ENCODE assay signal across 8 mouse cellular contexts in the genomic region with DNA sequence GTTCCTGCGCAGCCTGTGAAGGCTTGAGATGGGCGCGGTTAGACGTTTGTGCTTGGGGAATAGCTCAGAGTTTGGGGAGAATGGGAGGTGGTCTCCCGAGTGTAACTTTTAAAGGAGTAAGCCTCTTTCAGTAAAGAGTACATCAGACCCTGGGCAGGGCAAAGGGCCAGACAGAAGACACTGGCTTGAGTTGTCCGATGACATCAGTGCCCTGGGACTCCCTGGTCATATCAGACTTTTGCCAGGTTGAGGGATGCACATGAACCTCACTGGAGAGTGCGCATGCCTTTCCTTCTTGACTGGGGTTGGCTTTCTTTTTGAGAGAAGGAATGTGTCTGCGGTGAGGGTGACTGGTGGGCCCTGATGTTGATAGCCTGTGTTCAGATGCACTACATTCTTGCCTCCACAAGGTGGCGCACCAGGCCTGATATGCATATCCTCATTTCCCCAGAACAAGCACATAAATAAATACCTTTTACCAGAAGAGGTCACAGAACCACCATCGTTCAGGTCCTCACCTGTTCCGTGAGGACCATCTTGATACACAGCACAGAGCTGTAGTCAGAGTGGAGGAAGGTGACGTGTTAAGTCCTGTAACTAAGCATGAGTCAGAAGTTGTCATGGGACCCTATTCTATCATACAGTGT. TPM values are rescaled to one million over a fixed set of nuclear protein-coding genes. Genes with fewer than 3 reads are reported as not detected.
DNase-seq lines count a peak whose midpoint lies in the region; ATAC-seq and TF ChIP-seq lines count a peak whose summit lies in the region.

No protein-coding gene starts in this region.

- peak; percentile 46; the same call in 1 of the 2 replicates for ATAC-seq in forebrain, embryonic 14.5 days
- ATAC-seq in megakaryocyte progenitor cell, adult 5-6 weeks (replicated peaks; ENCODE audit: poor library complexity): peak; percentile 89

- no peaks in the 10 kb centered on the region for H3K27me3 ChIP-seq in C2C12 (ENCODE audit: control insufficient read depth, insufficient read depth, insufficient read length)
- H3K27me3 ChIP-seq in forebrain, embryonic 14.5 days (replicated peaks; ENCODE audit: control insufficient read depth, insufficient read depth, low read length): no peaks in the 10 kb centered on the region
- H3K27me3 ChIP-seq in splenic B cell, adult 2 months (ENCODE audit: control insufficient read depth, insufficient read depth, low read length, poor library complexity, severe bottlenecking): no peaks in the 10 kb centered on the region

- H3K79me2 ChIP-seq in C2C12 (ENCODE audit: control insufficient read depth, insufficient read depth): no peaks in the 10 kb centered on the region

- H3ac ChIP-seq in C2C12 (ENCODE audit: control insufficient read depth, insufficient read length, low read depth): no peak overlapping the region

- H3K36me3 ChIP-seq in C2C12 (ENCODE audit: control insufficient read depth, insufficient read depth): no peaks in the 10 kb centered on the region
- H3K36me3 ChIP-seq in forebrain, embryonic 14.5 days (ENCODE audit: control insufficient read depth, insufficient read depth, low read length): no peaks in the 10 kb centered on the region
- H3K36me3 ChIP-seq in splenic B cell, adult 2 months (ENCODE audit: control insufficient read depth, insufficient read depth, low read length, poor library complexity, severe bottlenecking): no peaks in the 10 kb centered on the region

- H3K9ac ChIP-seq in forebrain, embryonic 14.5 days (ENCODE audit: low read length): no peak overlapping the region

- no peaks in the 10 kb centered on the region for H3K4me1 ChIP-seq in forebrain, embryonic 14.5 days (ENCODE audit: control insufficient read depth, insufficient read depth, low read length)

- H3K4me3 ChIP-seq in C2C12 (ENCODE audit: insufficient read depth, poor library complexity, severe bottlenecking): no peak overlapping the region
- H3K4me3 ChIP-seq in forebrain, embryonic 14.5 days (ENCODE audit: low read depth, low read length): no peak overlapping the region

- peak; percentile 77 for DNase-seq in 416B (ENCODE audit: low read depth)
- DNase-seq in c-Kit-positive CD71-negative TER-119-negative erythroid progenitor cells, embryonic 14.5 days (ENCODE audit: low read depth): peak; percentile 48
- DNase-seq in forebrain, embryonic 14.5 days (ENCODE audit: low spot score): peak; percentile 50
- peak; percentile 46 for DNase-seq in kidney, postnatal 10 days
- DNase-seq in splenic B cell, adult 2 months (ENCODE audit: low read depth, low spot score): peak; percentile 16
- no peak for DNase-seq in ovary, adult 18-20 months (ENCODE audit: low spot score)

- TF ChIP-seq CTCF in C2C12 (IDR thresholded peaks at IDR 0.05; ENCODE audit: control insufficient read depth, insufficient read depth, insufficient read length): peak; percentile 84

- no peaks in the 10 kb centered on the region for H3K9me3 ChIP-seq in forebrain, embryonic 14.5 days (replicated peaks; ENCODE audit: control insufficient read depth, low read length)

- H3K79me3 ChIP-seq in C2C12 (ENCODE audit: low read depth): no peaks in the 10 kb centered on the region

- 76% methylated on average over 12 of the region's 12 CpGs for WGBS in forebrain, embryonic 14.5 days

- no peak overlapping the region for H3K27ac ChIP-seq in forebrain, embryonic 14.5 days (ENCODE audit: low read depth, low read length)

- H3K4me2 ChIP-seq in forebrain, embryonic 14.5 days (ENCODE audit: low read length): no peak overlapping the region

TF ChIP-seq in C2C12, 6 proteins besides CTCF, POLR2A, EP300 and RAD21:
- TF ChIP-seq MYOD1 (IDR thresholded peaks at IDR 0.05; ENCODE audit: control insufficient read depth, insufficient read length, low read depth): no peak
- TF ChIP-seq MYOG (IDR thresholded peaks at IDR 0.05; ENCODE audit: control insufficient read depth, extremely low read depth, insufficient read length): no peak
- TF ChIP-seq MAX (IDR thresholded peaks at IDR 0.05): no peak
- no peak for TF ChIP-seq FOSL1 (IDR thresholded peaks at IDR 0.05; ENCODE audit: insufficient read depth, low read length, poor library complexity, severe bottlenecking)
- TF ChIP-seq USF1 (IDR thresholded peaks at IDR 0.05; ENCODE audit: low read depth): no peak
- no peak for TF ChIP-seq CEBPB (IDR thresholded peaks at IDR 0.05; ENCODE audit: low read depth)

RNA-seq across cellular contexts. Expression of gene Rabl2, which starts 30.7 kb away (rescaled TPM):
- polyA plus RNA-seq in C2C12 (2012; fragmentation: generic; extraction: Trizol): 24.3 TPM
- polyA plus RNA-seq in forebrain, embryonic 14.5 days (2014; fragmentation: Nextera tagmentation; extraction: Ambion mirVana): 61.9 and 67.0 TPM in 2 replicates
- total RNA-seq in megakaryocyte progenitor cell, adult 5-6 weeks (2015): 14.3 and 17.1 TPM in 2 replicates
- 7.4 and 11.2 TPM in 2 replicates for total RNA-seq in megakaryocyte progenitor cell, adult 5-6 weeks (2017)

RNA-seq across cellular contexts. Expression of gene Acr, which starts 54.3 kb away (rescaled TPM):
- not detected for polyA plus RNA-seq in C2C12 (2012; fragmentation: generic; extraction: Trizol)
- 0.63 and 1.2 TPM in 2 replicates for polyA plus RNA-seq in forebrain, embryonic 14.5 days (2014; fragmentation: Nextera tagmentation; extraction: Ambion mirVana)
- total RNA-seq in megakaryocyte progenitor cell, adult 5-6 weeks (2015): not detected in 2 replicates
- total RNA-seq in megakaryocyte progenitor cell, adult 5-6 weeks (2017): not detected in 2 replicates
